Comparison of ENCODE assay signal across 9 mouse cellular contexts in genomic region chr7:144554123-144554472, GRCm38 (mm10). TPM values are rescaled to one million over a fixed set of nuclear protein-coding genes. Genes with fewer than 3 reads are reported as not detected.
DNase-seq lines count a peak whose midpoint lies in the region; ATAC-seq and TF ChIP-seq lines count a peak whose summit lies in the region.
"Had no signal": no experiment of that assay in that cellular context is flagged by ENCODE, and none has a peak within 500 bp of the region (broad histone marks: within the 10 kb centered on the region; RNA-seq: fewer than 3 reads in every experiment).

No protein-coding gene starts in this region.

- peak overlapping the region; percentile 96 for H3K9ac ChIP-seq in hindbrain, embryonic 12.5 days
- peak overlapping the region; percentile 93 for H3K9ac ChIP-seq in midbrain, embryonic 11.5 days (ENCODE audit: low read length)

- H3K9me3 ChIP-seq in hindbrain, embryonic 12.5 days (replicated peaks), result no peaks in the 10 kb centered on the region
- no peaks in the 10 kb centered on the region for H3K9me3 ChIP-seq in midbrain, embryonic 11.5 days (ENCODE audit: control insufficient read depth, low read length)

- H3K27me3 ChIP-seq in kidney, adult 2 months (replicated peaks; ENCODE audit: control insufficient read depth, insufficient read depth, low read length), result no peaks in the 10 kb centered on the region
- H3K27me3 ChIP-seq in hindbrain, embryonic 12.5 days, result peaks cover 13% of the 10 kb centered on the region
- H3K27me3 ChIP-seq in midbrain, embryonic 11.5 days (ENCODE audit: control insufficient read depth, insufficient read depth, low read length), result peaks cover 4% of the 10 kb centered on the region
- H3K27me3 ChIP-seq: Patski had no signal

- peak overlapping the region; percentile 49 for H3K4me3 ChIP-seq in kidney, adult 2 months (ENCODE audit: insufficient read depth, low read depth, low read length)
- peak overlapping the region; percentile 84 for H3K4me3 ChIP-seq in bone marrow macrophage, adult 2 months (ENCODE audit: insufficient read depth, low read length)
- peak overlapping the region; percentile 83 for H3K4me3 ChIP-seq in hindbrain, embryonic 12.5 days
- peak overlapping the region; percentile 97 for H3K4me3 ChIP-seq in midbrain, embryonic 11.5 days (ENCODE audit: low read depth, low read length)

- no peak for TF ChIP-seq POLR2A in kidney, adult 2 months (IDR thresholded peaks at IDR 0.05; ENCODE audit: low read depth, low read length)
- TF ChIP-seq POLR2A in bone marrow macrophage, adult 2 months (IDR thresholded peaks at IDR 0.05; ENCODE audit: borderline replicate concordance, low read depth, low read length), result no peak

- H3K4me1 ChIP-seq in kidney, adult 2 months (ENCODE audit: control insufficient read depth, insufficient read depth, low read length), result peaks cover 17% of the 10 kb centered on the region
- H3K4me1 ChIP-seq in bone marrow macrophage, adult 2 months (ENCODE audit: control insufficient read depth, insufficient read depth, low read length), result peaks cover 20% of the 10 kb centered on the region
- H3K4me1 ChIP-seq in hindbrain, embryonic 12.5 days, result peaks cover 26% of the 10 kb centered on the region
- H3K4me1 ChIP-seq in midbrain, embryonic 11.5 days (ENCODE audit: control insufficient read depth, insufficient read depth, low read length), result peaks cover 12% of the 10 kb centered on the region

- WGBS in kidney, adult 2 months, result 22% methylated on average over 8 of the region's 8 CpGs
- WGBS in hindbrain, embryonic 12.5 days, result 28% methylated on average over 8 of the region's 8 CpGs
- WGBS in midbrain, embryonic 11.5 days, result 28% methylated on average over 8 of the region's 8 CpGs

- TF ChIP-seq CTCF in kidney, adult 2 months (conservative IDR thresholded peaks at IDR 0.05; ENCODE audit: insufficient read depth, insufficient read length, low read depth, low read length), result no peak
- TF ChIP-seq CTCF in bone marrow macrophage, adult 2 months (IDR thresholded peaks at IDR 0.05; ENCODE audit: low read depth, low read length), result no peak

- H3K36me3 ChIP-seq in kidney, adult 2 months (ENCODE audit: control insufficient read depth, insufficient read depth, low read length), result no peaks in the 10 kb centered on the region; the same call in 1 of the 2 replicates
- peaks cover 22% of the 10 kb centered on the region for H3K36me3 ChIP-seq in hindbrain, embryonic 12.5 days
- no peaks in the 10 kb centered on the region for H3K36me3 ChIP-seq in midbrain, embryonic 11.5 days (ENCODE audit: control insufficient read depth, insufficient read depth, low read length)

- peak overlapping the region; percentile 29 for H3K27ac ChIP-seq in kidney, adult 2 months (ENCODE audit: insufficient read depth, low read depth, low read length)
- no peak overlapping the region for H3K27ac ChIP-seq in bone marrow macrophage, adult 2 months (ENCODE audit: insufficient read depth, low read depth, low read length)
- H3K27ac ChIP-seq in hindbrain, embryonic 12.5 days, result peak overlapping the region; percentile 50; the same call in 1 of the 2 replicates
- H3K27ac ChIP-seq in midbrain, embryonic 11.5 days (ENCODE audit: low read depth, low read length), result no peak overlapping the region

- peak overlapping the region; percentile 77 for H3K4me2 ChIP-seq in hindbrain, embryonic 12.5 days (replicated peaks)
- H3K4me2 ChIP-seq in midbrain, embryonic 11.5 days, result peak overlapping the region; percentile 86

- ATAC-seq in hindbrain, embryonic 12.5 days (ENCODE audit: low FRiP score), result peak; percentile 71
- peak; percentile 56 for ATAC-seq in midbrain, embryonic 11.5 days (ENCODE audit: low FRiP score)

- DNase-seq in kidney, adult 2 months, result no peak
- no peak for DNase-seq in kidney, postnatal 36 days
- DNase-seq in midbrain, embryonic 11.5 days (ENCODE audit: low spot score, missing footprints), result peak; percentile 80
- DNase-seq in spleen, postnatal 14 days (ENCODE audit: low spot score in 2 of 2), result no peak
- DNase-seq in ovary, postnatal 10 days (ENCODE audit: low spot score), result no peak
- DNase-seq in spleen, postnatal 4 days (ENCODE audit: low spot score in 2 of 2), result no peak

RNA-seq across cellular contexts. Expression of gene Ppfia1, which starts 0.6 kb away (rescaled TPM):
- 43.8 and 44.9 TPM in 2 replicates for polyA plus RNA-seq in kidney, adult 2 months (2012; rRNA removed)
- 32.2 and 36.0 TPM in 2 replicates for polyA plus RNA-seq in bone marrow macrophage, adult 2 months (2012; ENCODE audit: insufficient read depth, insufficient read length, missing spikeins)
- polyA plus RNA-seq in hindbrain, embryonic 12.5 days (2016; fragmentation: Nextera tagmentation; extraction: Ambion mirVana), result 48.9 and 49.0 TPM in 2 replicates
- polyA plus RNA-seq in midbrain, embryonic 11.5 days (2014; fragmentation: Nextera tagmentation; extraction: Ambion mirVana), result 37.5 and 43.2 TPM in 2 replicates

RNA-seq across cellular contexts. Expression of gene Fadd, which starts 28.2 kb away (rescaled TPM):
- polyA plus RNA-seq in kidney, adult 2 months (2012; rRNA removed), result 15.2 and 16.0 TPM in 2 replicates
- polyA plus RNA-seq in bone marrow macrophage, adult 2 months (2012; ENCODE audit: insufficient read depth, insufficient read length, missing spikeins), result 6.7 TPM in 2 replicates
- polyA plus RNA-seq in hindbrain, embryonic 12.5 days (2016; fragmentation: Nextera tagmentation; extraction: Ambion mirVana), result 7.4 and 7.7 TPM in 2 replicates
- 8.5 and 8.9 TPM in 2 replicates for polyA plus RNA-seq in midbrain, embryonic 11.5 days (2014; fragmentation: Nextera tagmentation; extraction: Ambion mirVana)

Comparison
In these comparisons a context has a peak if more than half of its experiments do, and no peak if none do; other contexts are left out.
1. H3K27ac ChIP-seq: peak in kidney, adult 2 months (single experiment) and hindbrain, embryonic 12.5 days (single experiment); none in bone marrow macrophage, adult 2 months (single experiment) and midbrain, embryonic 11.5 days (single experiment).
2. Peak in every context shown above with its lines, with median percentiles within 50 percentile points of each other: H3K4me3 ChIP-seq.